Mouse (Mus musculus) embryo, embryonic 11 days (tissue): ENCODE measurements at regions not wholly inside any gene's neighbourhood (a gene's known extent, or its start where the extent isn't known, plus 50 kb on each side); places are given as distances from the start of the nearest gene placed in this dataset.
"Not testable (repeated sequence)": the region's sequence is repeated elsewhere in the genome, so short reads cannot be mapped to it uniquely, and the experiment has no call there.

Source experiments
- DNase-seq: peaks from one replicate; pipeline ENCODE4 v3.0.0-alpha.2; 2015

GRCm38 (mm10) chr1:12574274-12574673 lies 1160.4 kb downstream of the A830018L16Rik start:
- no peak for DNase-seq

GRCm38 (mm10) chr1:12577027-12577703 lies 1163.3 kb downstream of the A830018L16Rik start:
- peak; percentile 67 for DNase-seq

- no peak for DNase-seq
These were observed 1164.1 kb downstream of the A830018L16Rik start for GRCm38 (mm10) chr1:12577978-12578377.

- no peak for DNase-seq
These were observed 1169.1 kb downstream of the A830018L16Rik start for GRCm38 (mm10) chr1:12583012-12583411.

- DNase-seq = not testable (repeated sequence)
These were observed 1173.1 kb downstream of the A830018L16Rik start for GRCm38 (mm10) chr1:12586981-12587380.

- no peak for DNase-seq
These were observed 1198.2 kb downstream of the A830018L16Rik start for GRCm38 (mm10) chr1:12612102-12612501.

- DNase-seq = no peak
These were observed 1201.4 kb downstream of the A830018L16Rik start for GRCm38 (mm10) chr1:12615303-12615702.

GRCm38 (mm10) chr1:12615733-12616481 lies 1202.0 kb downstream of the A830018L16Rik start:
- DNase-seq = peak; percentile 15

- DNase-seq = no peak
These were observed 1206.1 kb downstream of the A830018L16Rik start for GRCm38 (mm10) chr1:12619981-12620380.

GRCm38 (mm10) chr1:12620825-12621224 lies 1206.9 kb downstream of the A830018L16Rik start:
- no peak for DNase-seq

GRCm38 (mm10) chr1:12623158-12623557 lies 1209.3 kb downstream of the A830018L16Rik start:
- no peak for DNase-seq

GRCm38 (mm10) chr1:12633049-12633448 lies 1219.1 kb downstream of the A830018L16Rik start:
- DNase-seq = no peak

GRCm38 (mm10) chr1:12636326-12637147 lies 1222.6 kb downstream of the A830018L16Rik start:
- DNase-seq = peak; percentile 50

- no peak for DNase-seq
These were observed 1227.1 kb downstream of the A830018L16Rik start for GRCm38 (mm10) chr1:12640983-12641382.
